Mouse (Mus musculus): ENCODE measurements at regions not wholly inside any gene's neighbourhood (a gene's known extent, or its start where the extent isn't known, plus 50 kb on each side); places are given as distances from the start of the nearest gene placed in this dataset.
"Not testable (repeated sequence)": the region's sequence is repeated elsewhere in the genome, so short reads cannot be mapped to it uniquely, and the experiment has no call there.

GRCm38 (mm10) chr2:123887587-123887986 lies 202.2 kb upstream of the Sema6d start:
- DNase-seq (ENCODE audit: extremely low spot score in 1 of 2, low spot score in 1 of 2), result no peak

GRCm38 (mm10) chr2:123911921-123912320 lies 177.8 kb upstream of the Sema6d start:
- not testable (repeated sequence) for DNase-seq (ENCODE audit: extremely low spot score in 1 of 2, low spot score in 1 of 2)

GRCm38 (mm10) chr2:123914021-123914420 lies 175.7 kb upstream of the Sema6d start:
- peak; percentile 59 to 63 for DNase-seq (ENCODE audit: extremely low spot score in 1 of 2, low spot score in 1 of 2)

GRCm38 (mm10) chr2:123920418-123920817 lies 169.4 kb upstream of the Sema6d start:
- DNase-seq (ENCODE audit: extremely low spot score in 1 of 2, low spot score in 1 of 2), result peak; percentile 25 to 52

- peak in 1 of 2 experiments; percentile 31 for DNase-seq (ENCODE audit: extremely low spot score in 1 of 2, low spot score in 1 of 2)
Measured at GRCm38 (mm10) chr2:123928066-123928465, 161.7 kb upstream of the Sema6d start.

GRCm38 (mm10) chr2:123936896-123937295 lies 152.9 kb upstream of the Sema6d start:
- DNase-seq (ENCODE audit: extremely low spot score in 1 of 2, low spot score in 1 of 2), result no peak

GRCm38 (mm10) chr2:123963606-123964005 lies 126.2 kb upstream of the Sema6d start:
- DNase-seq (ENCODE audit: extremely low spot score in 1 of 2, low spot score in 1 of 2), result no peak

- DNase-seq (ENCODE audit: extremely low spot score in 1 of 2, low spot score in 1 of 2), result no peak
Measured at GRCm38 (mm10) chr2:124003507-124003906, 86.3 kb upstream of the Sema6d start.

- peak in 1 of 2 experiments; percentile 14 for DNase-seq (ENCODE audit: extremely low spot score in 1 of 2, low spot score in 1 of 2)
Measured at GRCm38 (mm10) chr2:124015542-124015941, 74.2 kb upstream of the Sema6d start.
